Mouse (Mus musculus) brain, embryonic 18.5 days (tissue): ENCODE measurements at regions not wholly inside any gene's neighbourhood (a gene's known extent, or its start where the extent isn't known, plus 50 kb on each side); places are given as distances from the start of the nearest gene placed in this dataset.

ENCODE experiments used
- DNase-seq: peaks from one replicate; pipeline ENCODE4 v3.0.0-alpha.2; 2012; ENCODE audit warnings: low read depth, low spot score

DNA sequence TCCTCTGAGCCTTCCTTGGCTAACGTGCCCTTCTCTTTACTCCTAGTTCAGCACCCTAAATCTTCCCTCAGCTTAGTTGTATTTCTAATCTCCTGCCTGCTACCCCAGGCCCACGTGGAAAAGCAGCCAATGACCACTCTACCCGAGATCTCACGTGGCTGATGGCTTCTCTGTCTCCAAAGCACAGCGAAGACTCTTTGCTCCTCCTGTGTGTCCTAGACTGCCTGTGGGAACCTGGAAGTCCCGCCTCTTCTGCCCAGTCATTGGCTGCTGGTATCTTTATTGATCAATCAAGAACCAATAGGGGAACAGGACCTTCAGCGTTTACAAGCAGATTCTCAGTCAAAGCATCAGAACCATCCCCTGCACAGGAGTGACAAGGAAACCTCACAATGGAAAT lies 54.8 kb downstream of the Gm19935 start:
- no peak for DNase-seq

DNA sequence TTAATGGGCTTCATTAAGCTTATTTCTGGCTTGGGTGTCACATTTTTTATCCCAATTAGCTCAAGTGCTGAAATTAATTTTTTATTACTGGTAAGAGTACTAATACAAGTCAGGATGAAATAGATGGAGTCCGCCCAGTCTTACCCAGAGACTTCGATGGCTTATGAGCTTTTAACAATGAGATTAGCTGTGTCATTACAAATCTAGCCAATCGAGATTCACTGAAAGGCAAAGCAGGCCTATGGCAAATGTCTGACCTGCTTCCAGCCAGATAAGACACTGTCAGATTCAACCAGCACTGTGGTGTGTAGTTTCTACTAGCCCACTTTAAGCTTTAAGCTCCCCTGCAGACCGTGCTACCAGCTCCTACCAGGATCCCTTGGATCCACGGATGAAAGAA lies 55.2 kb downstream of the Gm19935 start:
- no peak for DNase-seq

DNA sequence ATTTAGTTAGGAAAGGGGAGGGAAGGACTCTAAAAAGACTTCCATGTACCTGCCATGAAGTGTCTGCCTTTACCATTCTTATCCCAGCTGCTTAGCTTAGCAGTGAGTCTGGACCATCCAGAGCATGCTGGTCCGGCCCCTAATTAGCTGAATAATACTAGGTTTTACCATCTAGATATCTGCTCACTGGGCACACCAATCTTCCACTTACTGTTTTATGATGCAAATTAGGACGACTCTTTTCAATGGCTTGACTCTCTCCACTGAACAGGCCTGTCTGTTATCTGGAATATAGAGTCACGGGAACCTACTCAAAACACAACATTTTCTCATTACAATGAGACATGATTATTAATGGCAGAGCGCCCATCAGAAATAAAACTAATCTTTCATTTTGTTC lies 55.7 kb downstream of the Gm19935 start:
- no peak for DNase-seq

DNA sequence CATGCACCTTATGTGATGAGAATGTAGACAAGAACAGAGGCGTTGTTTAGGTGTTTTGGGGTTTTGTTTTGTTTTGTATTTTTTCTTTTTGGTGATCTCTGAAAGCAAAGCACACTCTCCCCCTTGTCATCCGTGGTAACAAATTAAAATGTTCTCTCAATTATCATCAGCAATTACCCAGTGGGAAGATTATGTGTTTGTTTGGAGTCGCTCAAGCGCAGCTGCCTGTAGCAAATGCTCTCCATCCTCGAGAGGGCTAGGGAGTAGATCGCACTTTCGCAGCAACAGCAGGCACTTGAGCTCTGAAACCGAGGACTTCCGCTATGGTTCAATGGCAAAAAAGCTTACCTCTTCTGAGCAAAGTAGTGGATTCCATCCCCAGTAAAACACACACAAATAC lies 57.7 kb downstream of the Gm19935 start:
- DNase-seq: no peak

DNA sequence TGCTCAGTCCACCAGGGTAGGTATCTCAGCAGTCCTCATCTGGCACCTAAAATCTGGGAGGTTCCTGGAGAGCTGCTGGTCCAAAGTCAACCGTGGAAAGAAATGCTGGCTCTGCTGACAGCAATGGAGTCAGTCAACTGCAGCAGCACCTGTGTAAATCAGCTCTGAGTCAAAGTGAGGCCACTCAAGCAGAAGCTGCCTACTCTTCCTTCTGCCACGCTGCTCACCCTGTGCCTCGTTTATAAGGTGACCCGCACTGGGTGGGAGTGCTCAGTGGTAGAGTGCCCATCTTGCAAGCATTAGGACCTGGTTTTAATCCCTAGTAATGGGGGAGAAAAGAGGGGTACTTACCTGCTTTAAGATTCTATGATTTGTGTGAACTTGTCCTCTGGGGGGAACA lies 62.2 kb downstream of the Gm19935 start:
- DNase-seq: no peak

DNA sequence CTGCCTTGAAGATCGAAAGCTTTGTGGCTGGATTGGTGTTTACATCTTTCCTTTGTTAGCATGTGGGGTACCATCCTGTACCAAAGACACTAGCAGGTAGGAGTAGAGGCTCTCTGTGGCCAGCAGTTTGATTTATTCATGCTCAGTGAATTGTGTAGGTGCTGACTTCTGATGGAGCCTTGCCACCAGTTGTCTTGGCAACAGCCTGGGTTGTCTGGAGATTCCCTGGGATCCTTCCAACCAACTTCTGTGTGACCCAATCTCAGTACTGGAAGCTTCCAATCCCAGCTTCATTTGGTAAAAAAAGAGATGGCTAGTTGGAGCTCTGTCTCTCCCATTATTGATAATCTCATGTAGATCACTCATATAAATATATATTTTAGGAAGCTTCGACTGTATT lies 73.6 kb downstream of the Gm19935 start:
- DNase-seq: no peak

DNA sequence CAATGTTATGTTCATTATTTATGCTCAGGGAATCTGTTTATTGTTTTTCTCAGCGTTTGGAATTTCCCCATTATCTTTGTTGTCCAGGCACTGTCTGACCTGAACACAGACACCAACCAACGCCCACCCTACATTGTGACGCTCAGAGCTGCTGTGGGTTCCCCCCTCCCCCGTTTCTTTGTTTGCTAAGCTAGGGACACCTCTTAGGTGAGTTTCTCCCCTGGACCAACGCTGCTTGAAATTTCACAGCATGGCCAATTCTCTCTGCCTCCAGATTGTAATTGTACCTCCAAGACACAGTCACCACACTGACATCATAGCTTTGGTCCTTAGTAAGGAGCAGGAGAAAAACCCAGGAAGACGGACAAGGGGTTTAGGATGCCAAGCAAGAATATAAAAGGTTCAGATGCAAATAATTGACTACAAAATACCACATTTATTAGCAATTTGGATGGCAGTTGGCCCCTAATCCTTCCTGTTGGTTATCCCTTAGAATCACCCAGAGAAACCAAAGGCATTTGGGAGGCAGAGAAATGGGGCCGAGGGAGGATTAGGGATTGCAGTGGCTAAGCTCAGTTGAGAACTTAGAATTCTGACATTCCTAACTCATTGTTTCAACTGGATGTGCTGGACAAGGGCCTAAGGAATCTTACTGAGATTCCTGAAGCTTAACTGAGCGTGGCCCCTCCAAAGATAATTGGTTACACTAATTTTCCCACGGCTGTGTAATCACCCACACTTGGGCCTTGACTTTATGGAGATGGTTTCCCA lies 76.0 kb downstream of the Gm19935 start:
- DNase-seq: no peak

DNA sequence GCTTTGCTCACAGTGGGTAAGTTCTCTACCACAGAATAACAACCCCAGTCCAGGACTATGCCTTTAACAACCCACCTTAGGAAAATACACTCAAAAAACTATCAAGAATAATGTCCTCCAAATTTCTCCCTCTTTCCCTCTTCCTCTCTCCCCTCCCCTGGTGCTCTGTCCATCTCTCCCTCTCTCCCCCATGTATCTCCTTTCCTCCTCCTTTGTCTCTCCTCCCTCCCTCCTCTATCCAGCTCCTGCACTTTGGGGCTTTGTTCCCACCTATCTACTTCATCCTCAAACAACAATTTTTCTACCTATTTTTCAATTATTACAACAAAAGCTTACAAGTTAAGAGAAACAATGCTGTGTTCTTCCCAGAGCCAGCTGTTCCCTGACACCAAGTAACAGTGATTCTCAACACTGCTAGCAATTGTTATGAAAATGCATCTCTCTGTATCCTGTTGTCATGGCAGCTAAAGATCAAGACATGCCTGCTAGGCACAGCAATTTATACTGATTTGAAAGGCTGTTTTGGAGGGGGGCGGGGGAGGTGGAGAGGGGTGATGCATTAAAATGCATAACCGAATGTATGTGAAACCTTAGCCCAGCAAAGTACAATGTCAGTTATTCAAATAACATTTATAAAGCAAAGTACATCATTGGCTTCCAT lies 76.8 kb downstream of the Gm19935 start:
- DNase-seq: no peak

DNA sequence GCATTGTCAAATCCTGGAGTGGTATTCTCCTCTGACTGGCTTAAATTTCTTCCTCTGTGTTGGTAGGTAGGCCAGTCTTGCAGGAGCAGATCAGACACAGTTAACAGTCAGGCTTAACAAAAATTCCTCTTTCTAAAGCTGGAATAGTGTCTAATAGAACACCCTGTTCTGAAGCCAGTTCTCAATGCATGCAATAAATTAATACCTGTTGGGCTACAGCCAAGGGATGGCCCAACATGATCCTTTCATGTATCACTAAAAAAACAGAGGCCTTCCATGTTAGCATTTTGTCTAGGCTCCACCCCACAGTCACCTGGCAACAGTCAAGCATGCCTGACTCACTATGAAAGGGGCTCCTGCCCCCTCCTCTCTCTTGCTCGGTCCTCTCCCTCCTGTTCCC lies 89.2 kb downstream of the Gm19935 start:
- DNase-seq: no peak

DNA sequence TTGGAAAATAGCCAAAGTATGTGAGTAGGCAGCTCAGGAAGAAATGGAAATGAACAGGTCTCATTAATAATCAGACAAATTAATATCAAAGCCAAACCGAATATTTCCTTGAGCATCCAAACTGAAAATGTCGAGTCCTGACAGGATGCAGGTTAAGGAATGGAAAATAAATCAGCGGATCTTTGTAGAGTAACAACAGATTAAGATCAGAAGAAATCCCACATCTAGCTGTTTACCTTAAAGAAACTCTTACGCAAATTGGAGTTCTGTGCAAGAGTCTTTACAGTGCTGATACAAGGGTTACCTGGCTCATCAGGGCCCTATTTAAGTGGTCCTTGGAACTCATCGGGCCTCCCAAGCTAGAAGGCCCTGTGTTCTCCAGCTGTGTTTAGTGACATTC lies 92.0 kb downstream of the Gm19935 start:
- no peak for DNase-seq

DNA sequence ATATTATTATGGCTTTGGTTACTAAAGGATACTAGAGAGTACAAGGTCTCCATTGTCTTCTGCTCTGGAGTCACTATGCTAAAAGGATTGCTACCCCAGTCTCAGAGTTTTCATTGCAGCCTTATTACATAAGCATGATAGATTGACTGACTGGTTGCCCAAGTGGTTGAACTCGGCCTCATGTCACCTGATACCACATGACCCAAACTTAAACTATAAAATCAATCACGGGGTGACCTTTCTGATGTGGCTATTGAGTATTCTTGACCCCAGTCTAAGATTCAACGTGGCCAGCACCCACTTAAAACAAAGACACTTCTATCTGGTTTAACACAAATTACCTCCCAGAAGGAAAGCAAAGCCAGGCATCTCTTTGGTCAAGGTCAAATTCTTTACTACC lies 100.8 kb downstream of the Gm19935 start:
- DNase-seq: no peak

DNA sequence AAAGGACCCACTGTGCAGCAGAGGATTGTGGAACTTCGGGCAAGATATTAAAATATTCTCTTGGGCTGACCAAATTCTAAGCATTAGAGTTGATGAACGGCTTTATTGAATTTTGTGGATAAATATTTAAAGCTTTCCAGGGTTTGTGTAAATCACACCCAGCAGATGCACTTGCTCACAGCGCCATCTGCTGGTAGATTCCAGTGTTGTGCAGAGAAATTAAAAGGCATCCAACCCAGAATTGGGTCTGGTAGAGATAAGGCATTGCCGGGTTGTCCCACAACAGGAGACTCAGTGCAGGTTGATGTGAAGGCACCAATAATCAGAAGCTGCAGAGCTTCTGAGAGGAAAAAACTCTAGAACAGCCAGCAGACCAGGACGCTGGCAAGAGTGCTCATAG lies 108.7 kb downstream of the Gm19935 start:
- peak; percentile 61 for DNase-seq

DNA sequence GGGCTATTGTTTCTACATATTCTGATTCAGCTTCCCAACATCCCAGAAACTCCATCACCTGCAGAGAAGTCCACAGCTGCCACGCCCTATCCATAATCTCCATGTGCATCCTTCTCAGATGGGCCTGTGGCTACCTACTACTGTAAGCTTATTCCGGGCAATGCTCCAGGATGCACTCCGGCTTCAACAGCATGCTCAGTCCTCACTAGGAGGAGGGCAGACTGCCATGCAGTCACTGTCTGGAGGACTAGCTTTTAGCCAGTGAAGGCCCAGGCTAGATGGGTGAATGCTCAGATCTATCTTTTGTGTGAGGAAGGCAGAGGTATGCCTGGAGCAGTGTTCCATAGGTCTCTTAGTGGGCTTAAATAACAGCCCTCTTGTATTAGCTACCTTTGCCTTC lies 124.7 kb downstream of the Gm19935 start:
- no peak for DNase-seq

DNA sequence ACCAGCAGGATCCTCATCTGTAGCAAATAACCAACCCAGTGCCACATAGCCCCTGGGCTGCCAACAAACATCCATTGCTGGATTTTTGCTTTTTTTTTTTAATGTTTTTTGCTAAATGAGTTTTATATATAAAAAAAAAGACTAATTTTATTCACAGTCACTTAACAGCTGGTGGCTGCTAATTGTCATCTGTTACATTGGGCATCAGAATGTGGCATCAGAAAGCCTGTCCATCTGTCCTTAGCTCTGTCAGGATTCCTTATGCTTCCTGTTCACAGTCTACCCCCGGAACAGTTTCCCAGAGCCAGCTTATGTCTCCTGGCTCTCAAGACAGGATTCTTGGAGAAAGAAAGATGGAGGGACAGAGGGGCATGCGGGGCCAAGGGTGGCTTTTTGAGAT lies 132.1 kb downstream of the Gm19935 start:
- no peak for DNase-seq

DNA sequence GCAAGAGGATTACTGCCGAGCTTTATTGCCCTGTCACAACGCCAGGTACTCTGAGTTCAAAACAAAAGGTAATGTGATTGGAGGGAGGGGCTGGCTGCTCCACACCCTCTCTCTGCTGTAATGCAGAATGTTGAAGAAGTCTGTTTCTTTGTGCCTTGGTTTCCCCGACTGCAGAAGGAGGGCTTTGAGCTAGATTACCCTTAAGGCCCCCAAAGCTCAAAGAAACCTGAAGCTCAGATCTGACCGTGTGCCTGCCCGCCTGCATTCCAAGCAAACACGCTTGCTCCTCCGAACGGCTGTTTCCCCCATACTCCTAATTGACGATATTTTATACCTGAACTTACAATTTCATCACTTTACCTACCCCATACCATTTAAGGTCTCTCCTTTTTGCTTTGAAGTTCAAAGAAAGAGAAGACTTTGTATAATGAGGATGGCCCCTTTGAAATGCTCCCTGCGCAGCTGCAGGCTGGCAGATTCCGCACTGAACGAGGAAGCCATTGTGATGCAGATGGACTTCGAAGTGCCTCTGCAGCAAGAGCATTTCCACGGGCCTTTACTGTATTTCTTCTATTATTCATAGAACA lies 146.6 kb downstream of the Gm19935 start:
- no peak for DNase-seq

DNA sequence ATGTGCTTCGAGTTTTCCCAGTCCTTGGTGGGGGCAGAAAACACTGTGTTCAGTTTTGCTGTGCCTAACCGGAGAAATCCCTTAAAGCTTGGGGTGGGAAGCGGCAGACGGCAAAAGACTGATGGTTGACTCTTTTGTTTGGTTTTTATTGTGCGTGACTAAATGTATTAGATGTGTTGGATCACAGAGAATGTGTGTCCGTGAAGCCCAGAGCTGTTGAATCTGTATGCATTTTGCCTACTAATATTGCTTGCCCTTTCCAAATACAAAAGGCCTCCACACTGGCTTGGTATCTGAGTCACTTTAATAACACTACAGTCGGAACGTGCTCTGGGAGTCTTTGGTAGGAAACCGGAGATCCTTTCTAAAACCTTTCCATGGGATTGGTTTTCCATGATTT lies 147.8 kb downstream of the Gm19935 start:
- no peak for DNase-seq

DNA sequence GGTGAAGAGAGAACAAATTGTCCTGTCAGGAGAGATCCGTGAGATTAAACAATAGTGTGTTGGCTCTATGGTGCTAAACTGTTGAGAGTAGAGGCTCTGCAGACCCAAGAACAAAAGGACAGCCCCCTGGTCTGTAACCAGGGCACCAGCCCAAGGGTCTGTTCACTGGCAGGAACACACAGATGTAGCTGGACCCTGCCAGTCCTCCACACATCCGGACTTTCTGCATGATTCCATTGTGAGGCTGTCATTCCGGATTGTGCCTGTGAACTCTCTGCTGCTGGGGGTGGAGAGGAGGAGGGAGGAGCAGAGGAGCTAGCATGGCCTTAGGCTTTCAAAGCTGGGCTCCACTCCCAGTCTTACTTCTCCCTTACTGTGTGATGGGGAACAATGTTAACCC lies 158.1 kb downstream of the Gm19935 start:
- no peak for DNase-seq

DNA sequence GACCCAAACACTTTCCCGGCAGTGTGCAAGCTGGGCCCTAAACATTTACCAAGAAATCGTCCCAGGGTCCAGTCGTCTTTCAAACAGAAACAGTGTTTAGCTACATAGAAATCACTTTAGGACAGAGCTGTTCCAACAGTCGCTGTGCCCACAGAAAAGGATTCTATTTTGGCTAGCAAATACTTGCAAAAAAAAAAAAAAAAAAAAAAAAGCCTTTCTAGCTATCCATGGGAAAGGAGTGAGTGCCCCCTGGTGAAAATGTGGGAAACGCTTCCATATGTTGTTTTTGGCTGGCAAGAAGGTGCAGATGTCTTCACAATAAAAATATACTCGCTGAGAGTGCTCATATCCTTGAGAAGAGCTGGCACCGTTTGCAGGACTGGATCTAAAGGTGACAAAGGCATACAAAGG lies 159.5 kb downstream of the Gm19935 start:
- DNase-seq: peak; percentile 79

DNA sequence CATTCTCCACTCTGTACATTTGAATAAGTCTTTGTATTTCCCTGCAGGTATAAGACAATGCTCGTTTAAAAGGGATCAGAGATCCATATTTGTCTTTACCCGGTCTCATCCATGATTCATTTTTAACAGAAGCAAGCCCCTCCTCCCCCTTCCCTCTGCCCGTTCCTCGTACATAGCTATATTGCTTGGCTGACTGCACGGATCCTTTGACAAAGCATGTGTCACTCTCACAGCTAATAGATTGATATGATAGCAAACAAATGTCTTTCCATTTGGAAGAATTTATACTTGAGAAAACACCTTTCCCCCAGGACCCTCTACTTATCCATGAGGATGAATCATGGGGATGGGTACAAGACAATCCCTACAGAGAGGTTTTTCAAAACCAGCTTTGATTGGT lies 160.1 kb downstream of the Gm19935 start:
- no peak for DNase-seq

DNA sequence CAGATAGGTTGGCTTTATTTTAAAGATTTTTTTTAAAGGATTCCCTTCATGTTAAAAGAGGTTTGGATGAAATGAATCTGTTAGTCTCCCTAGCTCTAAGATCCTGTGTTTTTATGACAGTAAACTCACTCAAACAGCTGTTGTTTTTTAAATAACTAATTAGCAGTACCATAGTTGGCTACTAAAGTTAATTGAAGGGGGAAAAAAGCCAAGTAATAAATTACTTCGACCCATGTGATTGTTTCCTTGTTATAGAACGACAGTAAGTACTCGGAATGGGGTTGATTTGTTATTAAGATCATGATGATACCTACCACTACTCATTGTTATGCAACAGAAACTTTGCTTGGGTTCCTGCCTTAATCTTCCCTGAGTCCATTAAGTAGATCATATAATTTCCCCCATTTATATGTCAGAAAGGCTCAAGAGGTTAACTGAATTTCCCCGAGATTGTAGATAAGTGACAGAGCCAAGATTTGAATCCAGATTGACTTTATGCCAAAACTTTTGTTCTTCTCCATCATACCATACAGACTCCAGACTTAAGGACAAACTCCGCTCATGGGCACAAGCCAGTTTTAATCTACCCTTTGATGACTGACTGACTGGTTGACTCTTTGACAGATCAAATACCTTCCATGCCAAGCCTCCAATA lies 160.6 kb downstream of the Gm19935 start:
- no peak for DNase-seq

DNA sequence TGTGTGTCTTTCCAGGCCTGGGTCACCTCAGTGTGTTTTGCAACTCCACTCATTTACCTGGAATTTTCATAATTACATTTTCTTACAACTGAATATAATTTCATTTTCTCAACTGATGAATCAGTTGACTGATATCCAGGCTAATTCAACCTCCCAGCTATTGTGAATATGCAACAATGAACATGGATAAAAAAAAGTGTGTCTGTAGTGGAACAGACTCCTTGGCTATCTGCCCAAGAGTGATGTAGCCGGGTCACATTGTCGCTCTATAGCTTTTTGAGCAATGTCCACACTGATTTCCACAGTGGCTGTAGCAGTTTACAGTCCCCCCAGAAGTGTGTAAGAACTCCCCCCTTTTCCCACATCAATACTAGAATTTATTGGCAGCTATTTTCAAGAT lies 162.4 kb downstream of the Gm19935 start:
- no peak for DNase-seq

DNA sequence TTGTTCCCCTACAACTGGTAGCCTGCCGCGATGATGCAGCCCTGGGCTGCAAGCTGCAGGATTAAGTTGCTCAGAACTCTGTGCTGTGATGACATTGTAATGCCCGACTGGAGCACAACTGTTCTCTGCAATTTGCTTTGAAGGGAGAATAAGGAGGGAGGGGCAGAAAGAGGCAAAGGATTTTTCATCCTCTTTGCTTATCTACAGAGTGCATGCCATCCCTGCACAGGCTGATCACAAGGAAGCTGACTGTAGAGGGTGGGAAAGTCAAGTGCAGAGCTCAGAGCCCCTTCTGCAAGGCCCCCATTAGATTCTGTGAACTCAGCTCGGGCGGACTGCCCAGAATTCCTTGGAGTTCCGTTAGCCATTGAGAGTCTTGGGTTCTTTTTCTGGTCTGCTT lies 174.8 kb downstream of the Gm19935 start:
- no peak for DNase-seq

DNA sequence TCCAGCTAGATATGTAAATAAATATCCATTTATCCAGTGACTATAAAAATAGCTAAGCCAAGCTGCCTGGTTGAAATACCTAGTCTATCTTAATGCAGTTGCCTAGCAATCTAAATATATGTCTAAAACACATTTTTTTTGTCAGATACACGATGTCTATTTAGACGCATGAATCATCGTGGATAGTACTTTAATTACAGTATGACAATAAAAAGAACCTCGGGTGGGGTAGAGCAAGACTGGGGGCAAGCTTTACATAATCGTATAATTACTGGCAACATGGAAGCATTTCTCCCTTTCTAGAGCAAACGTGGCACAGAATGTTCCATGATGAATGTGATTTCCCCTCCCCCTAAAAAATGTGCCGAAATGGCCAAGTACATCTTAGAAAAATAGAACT lies 180.4 kb downstream of the Gm19935 start:
- no peak for DNase-seq
